Mouse (Mus musculus) spleen, adult 2 months (tissue): ENCODE results near the gene Pnpla2. TPM values are rescaled to one million over a fixed set of nuclear protein-coding genes. Genes with fewer than 3 reads are reported as not detected.
"Not testable (repeated sequence)": the region's sequence is repeated elsewhere in the genome, so short reads cannot be mapped to it uniquely, and the experiment has no call there.

Experiments
- DNase-seq, 2 experiments: peaks; one replicate each; pipeline versions ENCODE4 v3.0.0 to v3.0.0-alpha.2; 2012 to 2021; ENCODE audit warnings: low spot score in 2 of 2, low read depth in 1 of 2
- H3K27ac ChIP-seq: fragments of 200-500 bp; 2 replicates; pipeline ENCODE4 v1.5.1; 2012; ENCODE audit warnings: low read length, inconsistent platforms; ENCODE audit not compliant: insufficient read depth
- H3K27me3 ChIP-seq: fragments of 200-500 bp; 2 replicates; pipeline ENCODE4 v1.6.1; 2012; ENCODE audit warnings: mild to moderate bottlenecking, moderate library complexity, low read length, inconsistent platforms; ENCODE audit not compliant: control insufficient read depth, insufficient read depth
- H3K36me3 ChIP-seq: fragments of 200-500 bp; 2 replicates; pipeline ENCODE4 v1.6.1; 2012; ENCODE audit warnings: mild to moderate bottlenecking, low read length, inconsistent platforms; ENCODE audit not compliant: control insufficient read depth, insufficient read depth
- H3K4me1 ChIP-seq: fragments of 200-500 bp; 2 replicates; pipeline ENCODE4 v1.6.1; 2011; ENCODE audit warnings: inconsistent platforms; ENCODE audit not compliant: control insufficient read depth, insufficient read depth, insufficient read length
- H3K4me3 ChIP-seq: fragments of 200-500 bp; 2 replicates; pipeline ENCODE4 v1.5.1; 2011; ENCODE audit warnings: mild to moderate bottlenecking, inconsistent platforms; ENCODE audit not compliant: insufficient read depth, insufficient read length; ENCODE audit errors: extremely low read depth
- CTCF ChIP-seq: fragments of 200-500 bp; IDR thresholded peaks from 2 replicates; pipeline ENCODE4 v1.5.1; 2011; ENCODE audit warnings: mild to moderate bottlenecking, inconsistent platforms; ENCODE audit not compliant: insufficient read depth, insufficient read length, insufficient replicate concordance; ENCODE audit errors: extremely low read depth
- POLR2A ChIP-seq: fragments of 200-500 bp; IDR thresholded peaks from 2 replicates; pipeline ENCODE4 v1.6.1; 2011; ENCODE audit warnings: low read depth, low read length, inconsistent platforms
- WGBS: fragments of 180-500 bp; shearing (Covaris S2); methylation state at CpG from one replicate; pipeline ENCODE4 v1.1.7; 2018; 5-methylcytosine and 5-hydroxymethylcytosine counted together
- polyA plus RNA-seq: library from polyadenylated mRNA; depleted of rRNA; stranded (reverse); fragments of >200 nt; gene quantifications from 2 replicates; pipeline ENCODE4 v1.2.3, GENCODE M21; 2012; rRNA removed

Gene Pnpla2
- 87.3 and 106 TPM in 2 replicates for polyA plus RNA-seq

DNA sequence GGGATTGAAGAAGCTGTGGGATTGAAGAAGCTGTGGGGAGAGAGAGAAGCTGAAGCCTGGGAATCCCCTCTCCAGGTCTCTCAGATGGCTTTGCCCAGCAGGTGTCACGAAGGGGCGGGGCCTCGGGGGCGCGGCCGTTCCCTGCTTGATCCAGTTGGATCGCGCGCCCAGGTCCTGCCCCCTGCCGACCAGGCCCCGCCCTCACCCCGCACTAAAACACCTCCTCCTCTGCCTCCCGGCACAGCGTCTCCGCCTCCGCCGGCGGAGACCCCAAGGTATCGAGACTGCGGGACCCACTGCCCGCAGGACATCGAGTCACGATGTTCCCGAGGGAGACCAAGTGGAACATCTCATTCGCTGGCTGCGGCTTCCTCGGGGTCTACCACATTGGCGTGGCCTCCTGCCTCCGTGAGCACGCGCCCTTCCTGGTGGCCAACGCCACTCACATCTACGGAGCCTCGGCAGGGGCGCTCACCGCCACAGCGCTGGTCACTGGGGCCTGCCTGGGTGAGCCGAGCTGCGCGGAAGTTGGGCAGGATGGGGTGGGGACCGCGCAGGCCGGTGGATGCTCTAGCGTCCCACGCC, at the start of gene Pnpla2:
TSS of gene Pnpla2 (plus strand) at position 232 of the 585 bp plus-strand sequence.
- peaks cover 11% of the 10 kb centered on the region; the same call in 1 of the 2 replicates for H3K4me1 ChIP-seq
- H3K27me3 ChIP-seq: no peaks in the 10 kb centered on the region
- peak within 1 kb of the TSS; percentile 72 for H3K4me3 ChIP-seq
- peak; percentile 83 to 95 for DNase-seq
- under 1% methylated on average over 45 of the region's 45 CpGs for WGBS
- H3K27ac ChIP-seq: peak within 1 kb of the TSS; percentile 88
- H3K36me3 ChIP-seq: peaks cover 29% of the 10 kb centered on the region
- peak; percentile 95 for TF ChIP-seq POLR2A
- no peak for TF ChIP-seq CTCF

GRCm38 (mm10) chr7:141405466-141405865, 49.5 kb upstream of the Pnpla2 start:
- H3K4me1 ChIP-seq: no peaks in the 10 kb centered on the region
- no peak overlapping the region for H3K27ac ChIP-seq
- peaks cover 22% of the 10 kb centered on the region for H3K36me3 ChIP-seq
- TF ChIP-seq CTCF (no peak), POLR2A (no peak)
- H3K4me3 ChIP-seq: no peak overlapping the region
- 79% methylated on average over 4 of the region's 4 CpGs for WGBS
- H3K27me3 ChIP-seq: no peaks in the 10 kb centered on the region
- DNase-seq: no peak

GRCm38 (mm10) chr7:141407670-141408069, 47.3 kb upstream of the Pnpla2 start:
- H3K4me1 ChIP-seq, H3K27me3 ChIP-seq, H3K36me3 ChIP-seq, H3K4me3 ChIP-seq, DNase-seq, H3K27ac ChIP-seq: not testable (repeated sequence)
- 95% methylated on average over 7 of the region's 7 CpGs for WGBS

DNA sequence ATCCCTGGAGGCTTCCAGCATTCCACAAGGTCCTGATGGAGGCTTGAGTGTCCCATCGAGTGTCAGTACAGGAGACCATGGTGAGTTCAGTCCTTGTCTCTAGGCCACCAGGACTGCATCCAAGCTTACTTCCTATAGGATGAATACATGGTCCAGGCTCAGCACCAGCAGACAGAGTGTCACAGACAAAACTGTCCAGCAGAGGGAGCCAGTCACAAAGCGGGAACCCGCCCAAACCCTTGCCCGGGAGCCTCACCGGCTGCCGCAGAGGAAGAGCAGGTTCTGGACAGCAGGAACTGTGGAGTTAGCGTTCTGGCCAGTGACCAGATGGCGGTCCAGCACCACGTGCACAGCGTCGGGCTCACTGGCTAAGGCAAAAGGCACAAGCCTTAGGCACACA, 46.2 kb upstream of the Pnpla2 start:
- WGBS: 17% methylated on average over 11 of the region's 11 CpGs
- Histone ChIP-seq H3K36me3 (peaks cover 7% of the 10 kb centered on the region), H3K4me3 (no peak overlapping the region)

GRCm38 (mm10) chr7:141410631-141411030, 44.4 kb upstream of the Pnpla2 start:
- WGBS: 89% methylated on average over 8 of the region's 8 CpGs

More for the DNA sequence above, 46.2 kb upstream of the Pnpla2 start:
- Histone ChIP-seq H3K27me3 (no peaks in the 10 kb centered on the region), H3K4me1 (peaks cover 4% of the 10 kb centered on the region; the same call in 1 of the 2 replicates), H3K27ac (no peak overlapping the region)
- peak; percentile 44 to 81 for DNase-seq
- TF ChIP-seq POLR2A (no peak), CTCF (peak; percentile 96)

GRCm38 (mm10) chr7:141411667-141412066, 43.3 kb upstream of the Pnpla2 start:
- no peak for TF ChIP-seq CTCF
- TF ChIP-seq POLR2A: no peak
- H3K27ac ChIP-seq: no peak overlapping the region

More at GRCm38 (mm10) chr7:141410631-141411030, 44.4 kb upstream of the Pnpla2 start:
- TF ChIP-seq POLR2A (no peak), CTCF (no peak)
- H3K4me3 ChIP-seq: no peak overlapping the region
- H3K27me3 ChIP-seq: no peaks in the 10 kb centered on the region
- peaks cover 7% of the 10 kb centered on the region for H3K36me3 ChIP-seq
- H3K27ac ChIP-seq: no peak overlapping the region
- no peak for DNase-seq
- peaks cover 10% of the 10 kb centered on the region; the same call in 1 of the 2 replicates for H3K4me1 ChIP-seq

GRCm38 (mm10) chr7:141413331-141413730, 41.7 kb upstream of the Pnpla2 start:
- peaks cover 10% of the 10 kb centered on the region; the same call in 1 of the 2 replicates for H3K4me1 ChIP-seq
- peak overlapping the region; percentile 86 for H3K4me3 ChIP-seq
- peak overlapping the region; percentile 72 for H3K27ac ChIP-seq
- WGBS: 6% methylated on average over 16 of the region's 16 CpGs
- H3K27me3 ChIP-seq: no peaks in the 10 kb centered on the region
- peaks cover 4% of the 10 kb centered on the region for H3K36me3 ChIP-seq
- DNase-seq: no peak
- TF ChIP-seq POLR2A (no peak), CTCF (no peak)

More at GRCm38 (mm10) chr7:141411667-141412066, 43.3 kb upstream of the Pnpla2 start:
- 85% methylated on average over 1 of the region's 1 CpGs for WGBS
- Histone ChIP-seq H3K4me1 (peaks cover 10% of the 10 kb centered on the region; the same call in 1 of the 2 replicates), H3K4me3 (no peak overlapping the region), H3K27me3 (no peaks in the 10 kb centered on the region), H3K36me3 (peaks cover 7% of the 10 kb centered on the region)
- DNase-seq: no peak
